Mouse (Mus musculus) hindlimb bud, embryonic 11.5 days (tissue): ENCODE measurements at regions not wholly inside any gene's neighbourhood (a gene's known extent, or its start where the extent isn't known, plus 50 kb on each side); places are given as distances from the start of the nearest gene placed in this dataset.

ENCODE experiments used
- DNase-seq: peaks from one replicate; pipeline ENCODE4 v3.0.0-alpha.2; 2012; ENCODE audit warnings: low read depth, low spot score; ENCODE audit errors: extremely low spot score

DNA sequence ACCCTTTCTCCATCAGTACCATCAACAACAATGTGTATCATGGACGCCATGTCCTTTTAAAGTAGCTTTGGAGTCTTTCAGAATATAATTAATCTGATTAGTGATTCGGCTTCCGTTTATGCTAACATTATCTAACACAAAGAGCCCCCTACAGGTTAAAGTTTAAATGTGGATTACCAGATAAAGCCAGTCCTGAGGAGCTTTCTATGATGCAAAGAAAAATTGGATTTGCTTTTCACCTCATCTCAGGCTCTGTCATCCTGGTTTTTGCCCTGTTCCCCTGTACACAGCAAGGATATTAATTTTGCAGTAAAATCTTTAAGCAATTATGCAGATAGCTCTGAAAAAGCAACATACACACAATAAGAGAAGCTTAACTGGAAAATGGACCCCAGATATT, 412.7 kb upstream of the Tbc1d2b start:
- no peak for DNase-seq

DNA sequence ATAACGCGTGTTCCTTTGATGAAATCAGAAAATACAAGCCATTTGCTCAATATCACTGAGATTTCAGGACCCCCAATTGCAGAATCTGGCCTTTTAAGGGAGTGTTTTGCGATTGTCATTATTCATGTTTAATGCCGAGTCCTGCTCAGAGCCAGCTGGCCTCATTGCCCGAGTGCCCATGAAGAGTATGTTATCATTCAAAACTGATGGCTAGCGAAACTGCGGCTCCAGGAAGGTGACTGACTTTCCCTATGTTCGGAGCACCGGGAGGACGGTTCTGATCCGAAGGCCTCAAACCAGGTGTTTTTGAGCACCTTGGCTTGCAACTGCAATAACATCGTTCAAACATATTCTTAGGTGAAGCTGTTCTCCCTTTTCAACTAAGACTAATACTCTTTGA, 419.5 kb upstream of the Tbc1d2b start:
- no peak for DNase-seq

DNA sequence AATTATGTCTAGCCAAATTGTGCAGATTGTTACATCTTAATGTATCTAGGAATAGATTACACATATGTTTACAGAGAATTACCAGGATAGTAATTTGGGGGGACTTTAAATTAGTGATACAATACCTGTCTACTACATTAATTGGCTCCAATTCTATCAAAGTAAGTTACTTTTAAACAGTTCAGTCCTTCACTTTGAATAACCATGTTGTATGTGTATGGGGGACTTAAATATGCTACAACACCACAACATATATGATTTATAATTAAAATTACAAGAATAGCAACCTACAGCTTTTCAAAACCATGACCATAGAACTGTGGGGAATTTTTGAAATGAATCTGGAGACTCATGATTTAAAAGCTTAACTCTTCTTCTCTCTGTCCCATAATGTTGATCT, 420.5 kb upstream of the Tbc1d2b start:
- DNase-seq = no peak

DNA sequence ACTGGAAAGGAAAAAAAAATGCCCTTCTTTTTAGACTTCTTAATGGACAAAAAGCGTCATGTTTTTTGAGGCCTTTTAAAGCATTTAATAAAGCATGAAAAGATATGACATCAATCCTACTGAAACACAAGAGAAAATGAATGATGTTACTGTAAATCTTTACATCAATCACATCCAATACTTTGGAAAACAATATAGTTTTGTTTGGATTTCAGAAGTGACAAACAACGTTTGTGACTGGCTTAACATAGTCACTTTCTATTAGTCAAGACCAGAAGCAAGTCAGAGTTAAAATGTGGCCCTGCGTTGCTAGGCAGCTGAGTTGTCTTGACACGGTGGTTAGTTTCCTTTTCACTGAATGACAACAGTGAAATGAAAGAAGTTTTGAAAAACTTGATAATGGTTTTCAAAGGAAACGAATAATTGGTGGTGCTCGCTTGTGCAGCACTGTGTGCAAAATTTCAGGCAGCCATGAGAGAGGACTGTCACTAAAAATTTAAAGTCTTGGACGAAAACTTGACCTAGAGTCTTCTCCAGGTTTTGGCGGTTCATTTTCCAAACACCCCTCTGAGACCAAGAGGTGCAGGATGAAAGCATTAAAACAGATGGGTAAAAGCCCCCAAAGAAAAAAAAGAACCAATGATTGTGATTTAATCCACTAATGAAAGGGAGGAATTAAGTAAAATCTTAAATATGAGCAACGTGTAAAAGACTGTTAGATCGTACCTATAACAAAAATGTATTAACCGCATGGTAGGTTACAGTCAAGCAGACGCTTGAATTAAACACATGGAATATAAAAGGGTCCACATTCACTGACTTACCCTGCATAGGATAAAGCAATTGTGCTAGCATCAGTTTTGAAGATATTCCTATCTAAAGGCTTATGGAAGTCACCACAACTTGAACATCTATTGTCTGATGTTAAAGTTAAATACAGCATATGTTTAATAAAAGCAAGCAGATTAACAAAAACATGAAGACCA, 421.4 kb upstream of the Tbc1d2b start:
- no peak for DNase-seq

DNA sequence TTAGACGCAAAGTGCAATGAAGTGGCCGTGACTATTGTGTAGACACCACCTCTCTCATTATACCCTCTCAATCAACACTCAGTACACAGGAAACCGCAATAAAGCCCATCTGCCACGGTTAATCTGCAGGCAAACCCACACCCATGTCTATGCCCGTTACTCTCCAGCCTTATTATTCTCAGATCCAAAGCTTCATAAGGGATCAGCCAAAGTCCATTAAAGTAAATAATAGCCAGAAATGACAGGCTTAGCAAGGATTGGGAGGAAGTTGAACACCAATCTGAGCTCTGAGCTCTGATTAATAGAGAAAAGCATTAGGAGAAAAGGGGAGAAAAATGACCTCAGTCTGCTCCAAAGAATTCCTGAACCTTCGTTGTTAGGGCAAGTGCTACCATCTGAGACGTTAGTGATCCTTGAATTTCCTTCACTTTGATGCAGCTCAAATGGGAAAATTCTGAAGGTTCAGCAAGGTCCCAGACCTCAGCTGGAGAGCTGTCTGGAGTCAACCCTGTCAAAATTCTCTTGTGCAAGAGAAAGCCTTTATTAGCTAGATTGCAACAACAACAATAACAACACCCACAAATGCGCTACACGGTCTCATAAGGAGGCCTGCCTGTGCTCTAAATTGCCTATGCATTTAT, 422.5 kb upstream of the Tbc1d2b start:
- DNase-seq = no peak

DNA sequence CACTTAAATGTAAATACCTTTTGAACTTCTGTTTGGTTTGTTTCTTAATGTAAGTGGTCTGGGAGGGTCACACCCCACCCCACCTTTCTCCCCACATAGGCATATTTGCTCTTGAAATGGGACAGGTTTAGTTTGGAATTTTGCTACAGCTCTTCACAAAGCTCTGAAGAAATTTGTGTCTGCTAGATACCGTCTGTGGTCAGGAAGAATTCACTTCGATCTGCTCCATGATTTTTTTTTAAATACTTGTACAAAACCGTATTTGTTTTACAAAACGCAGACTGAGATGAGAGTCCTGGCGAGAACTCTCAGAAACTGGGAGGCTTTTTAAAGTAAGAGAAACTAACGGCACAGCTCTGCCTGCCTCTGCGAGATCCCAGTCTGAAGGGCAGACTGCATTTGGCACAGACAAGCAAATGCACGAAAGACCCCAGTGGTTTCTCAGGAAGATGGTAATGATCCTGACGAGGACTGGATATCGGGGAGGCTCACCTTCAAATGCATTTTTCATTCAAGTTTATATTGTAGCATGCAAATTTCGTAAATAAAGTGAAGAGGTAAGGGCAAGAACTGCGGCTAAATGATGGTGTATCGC, 423.5 kb upstream of the Tbc1d2b start:
- DNase-seq = no peak

DNA sequence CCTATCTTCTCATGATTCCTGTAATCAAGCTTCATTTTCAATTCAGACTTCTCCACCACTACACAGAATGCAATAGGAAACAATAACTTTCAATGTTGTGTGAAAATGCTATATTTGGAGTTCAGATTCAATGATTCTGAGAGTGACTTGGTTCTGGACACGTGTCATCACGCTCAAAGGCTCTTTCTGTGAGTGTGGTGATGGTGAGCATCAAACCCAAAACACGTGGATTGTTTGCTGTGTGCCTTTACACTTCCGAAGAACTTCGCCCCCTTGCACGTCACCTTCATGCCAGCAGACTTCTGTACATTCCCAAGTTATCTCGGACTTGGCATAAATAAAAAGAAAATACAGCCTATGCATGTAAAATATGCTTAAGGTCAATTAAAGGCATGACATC, 425.1 kb upstream of the Tbc1d2b start:
- no peak for DNase-seq

DNA sequence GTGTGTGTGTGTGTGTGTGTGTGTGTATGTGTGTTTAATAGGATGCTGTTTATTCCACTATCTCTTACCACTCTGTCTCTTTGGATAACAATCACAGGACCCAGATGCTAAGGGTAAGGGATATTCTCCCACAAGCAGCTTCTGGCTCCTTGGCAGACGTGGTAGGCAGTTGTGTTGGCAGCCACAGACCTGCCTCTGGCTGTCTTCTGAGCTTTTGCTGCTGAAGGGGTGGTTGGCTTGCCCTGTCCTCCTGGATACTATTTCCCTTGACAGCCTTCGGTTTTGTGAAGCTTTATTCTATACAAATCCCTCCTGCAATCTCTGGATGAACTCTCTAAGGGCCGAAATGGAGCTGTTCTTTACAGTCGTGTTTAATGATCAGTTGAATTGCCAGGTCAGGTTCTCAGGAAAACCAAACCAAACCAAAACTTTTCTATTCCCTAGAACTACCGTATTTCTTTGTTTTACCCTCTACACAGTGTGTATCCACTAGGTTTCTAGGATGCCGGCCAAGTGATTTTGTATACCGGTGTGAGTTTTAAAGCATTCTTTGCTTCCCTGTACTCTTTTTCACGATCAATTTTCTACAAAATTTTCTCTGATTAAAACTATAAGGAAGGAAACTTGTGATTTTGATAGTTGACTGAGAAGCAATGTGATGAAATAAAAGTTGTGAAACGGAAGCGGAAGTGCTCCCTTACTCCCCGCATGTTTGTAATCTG, 426.8 kb upstream of the Tbc1d2b start:
- DNase-seq = no peak

DNA sequence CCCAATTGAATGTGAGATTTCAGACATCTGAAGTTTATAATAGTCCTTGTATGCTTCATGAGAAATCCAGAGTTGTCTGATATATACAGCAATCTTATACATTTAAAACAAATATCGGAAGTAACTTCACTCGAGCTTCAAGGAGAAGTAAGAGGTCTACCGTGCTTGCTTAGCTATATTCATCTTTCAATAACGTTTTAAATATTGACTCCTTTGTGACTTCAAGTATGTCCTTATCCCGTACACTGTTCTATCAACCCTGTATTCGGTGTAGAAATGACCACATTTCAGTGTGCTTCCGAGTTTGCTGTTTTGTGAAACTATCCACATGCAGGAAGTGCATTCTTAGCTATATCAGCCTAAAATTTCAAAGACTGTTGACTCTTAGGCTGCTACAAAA, 427.8 kb upstream of the Tbc1d2b start:
- DNase-seq = no peak

DNA sequence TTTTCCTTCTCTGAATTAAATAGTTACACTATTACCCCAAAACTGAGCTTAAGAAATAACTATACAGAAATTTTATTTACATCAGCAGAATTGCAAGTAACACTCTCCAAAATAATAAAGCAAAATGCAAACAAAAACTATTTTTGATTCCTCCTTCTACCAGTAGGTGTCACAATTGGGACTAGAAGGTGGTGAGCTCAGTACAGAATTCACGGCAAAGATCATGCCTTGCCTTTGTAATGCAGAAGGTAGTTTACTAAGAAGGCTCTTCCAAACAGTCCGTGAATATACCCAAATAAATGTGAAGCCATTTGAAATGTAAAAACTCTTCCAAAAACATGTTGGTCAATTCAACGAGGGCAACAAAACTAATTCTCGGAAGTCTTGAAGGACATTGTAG, 428.5 kb upstream of the Tbc1d2b start:
- no peak for DNase-seq

DNA sequence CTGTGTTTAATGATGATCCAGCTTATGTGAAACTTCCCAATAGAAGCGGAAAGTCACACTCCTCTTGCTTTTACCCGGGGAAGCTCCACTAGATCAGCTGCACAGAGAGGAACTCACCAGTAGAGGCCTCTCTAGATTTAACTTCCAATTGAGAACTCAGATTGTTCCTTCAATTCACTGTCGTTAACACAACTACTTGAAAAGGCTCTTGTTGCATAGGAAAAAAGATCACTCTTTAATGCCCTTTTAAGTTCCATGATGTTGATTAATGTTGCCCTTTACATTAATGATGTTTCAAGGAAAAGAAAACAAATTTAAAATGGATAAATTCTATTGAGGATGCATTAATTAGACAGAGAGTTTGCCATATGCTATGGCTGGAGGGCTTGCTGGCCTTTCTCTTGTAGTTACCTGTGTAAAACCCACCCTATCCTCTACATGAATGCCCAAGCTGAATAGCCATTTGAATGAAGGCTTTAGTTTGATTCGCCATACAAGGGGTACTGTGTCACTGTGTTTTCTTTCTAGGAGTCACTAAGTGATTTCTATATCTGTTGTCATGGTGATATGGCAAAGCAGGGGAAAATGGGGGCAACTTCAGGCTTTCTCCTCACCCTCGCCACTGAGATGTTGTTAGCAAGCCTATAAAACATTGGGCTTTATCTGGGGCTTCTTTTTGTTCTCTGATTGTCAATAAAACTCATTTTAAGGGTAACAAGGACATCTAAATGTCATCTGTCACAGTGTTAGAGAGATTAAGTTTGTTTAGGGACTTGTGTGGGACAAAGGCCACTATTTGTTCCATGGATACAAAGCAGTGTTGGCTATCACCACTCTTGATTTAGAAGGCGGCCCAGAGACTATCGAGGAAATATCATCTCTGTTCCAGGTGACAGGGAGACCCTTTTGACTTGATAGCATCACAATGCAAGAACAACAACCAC, 429.9 kb upstream of the Tbc1d2b start:
- no peak for DNase-seq

DNA sequence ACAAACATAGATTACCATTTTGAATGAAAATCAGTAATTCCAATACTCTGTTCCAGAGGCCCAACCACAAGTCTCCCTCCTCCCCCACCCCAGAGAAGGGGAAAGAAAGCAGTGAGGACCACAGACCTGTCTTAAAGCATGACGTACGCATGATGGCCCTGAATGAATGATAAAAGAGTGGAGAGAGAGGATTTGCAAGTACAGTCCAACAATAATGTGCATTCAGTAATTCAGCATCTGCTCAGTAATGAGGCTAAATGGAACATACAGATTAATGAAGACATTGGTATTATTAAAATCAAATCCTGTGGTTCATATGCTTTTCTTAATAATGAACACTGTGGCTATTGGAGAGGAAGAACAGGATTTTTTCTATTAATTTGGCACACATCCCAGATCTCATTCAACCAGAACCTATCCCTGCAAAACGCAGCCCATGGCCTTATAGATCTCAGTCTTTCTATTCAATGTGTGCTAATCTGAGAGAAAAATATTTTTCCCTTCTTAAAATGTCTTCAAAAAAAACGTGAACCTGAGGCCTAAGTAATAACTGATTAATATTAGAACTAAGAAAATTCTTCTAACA, 430.7 kb upstream of the Tbc1d2b start:
- no peak for DNase-seq

DNA sequence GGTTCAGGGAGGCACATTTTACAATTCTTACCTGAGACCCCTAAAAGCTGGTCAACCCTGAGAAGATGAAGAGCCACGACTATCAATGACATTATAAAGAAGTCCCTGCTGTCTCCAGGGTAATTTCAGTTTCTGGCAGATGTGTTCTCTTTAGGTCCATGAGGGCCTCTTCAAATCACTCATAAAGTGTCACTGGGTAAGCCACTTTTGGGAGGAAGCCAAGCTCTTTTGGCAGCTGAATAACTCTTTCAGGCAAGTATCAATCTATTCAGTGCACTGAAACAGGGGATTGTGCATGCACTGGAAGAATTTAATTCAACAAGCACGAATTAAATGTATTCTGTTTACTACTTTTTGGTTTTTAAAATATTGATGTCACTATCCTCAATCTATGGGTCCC, 443.1 kb upstream of the Tbc1d2b start:
- no peak for DNase-seq

DNA sequence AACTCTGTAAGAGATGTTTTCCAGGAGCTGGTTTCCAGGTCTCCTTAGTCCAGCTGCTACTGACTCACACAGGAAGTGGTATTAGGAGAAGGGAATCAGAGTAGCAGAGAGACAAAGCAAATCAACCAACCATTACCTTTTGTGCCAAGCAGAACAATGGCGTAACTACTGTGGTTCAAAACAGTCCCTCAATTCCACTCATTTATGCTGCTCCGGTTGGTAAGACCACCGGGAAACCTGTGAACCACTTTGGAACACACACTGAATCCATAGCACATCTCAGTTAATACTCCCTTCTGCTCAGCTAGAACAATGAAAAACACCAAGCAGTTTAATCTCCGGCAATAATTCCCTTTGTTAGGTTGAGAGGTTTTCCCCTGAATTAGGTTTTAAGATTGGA, 460.8 kb upstream of the Tbc1d2b start:
- no peak for DNase-seq

DNA sequence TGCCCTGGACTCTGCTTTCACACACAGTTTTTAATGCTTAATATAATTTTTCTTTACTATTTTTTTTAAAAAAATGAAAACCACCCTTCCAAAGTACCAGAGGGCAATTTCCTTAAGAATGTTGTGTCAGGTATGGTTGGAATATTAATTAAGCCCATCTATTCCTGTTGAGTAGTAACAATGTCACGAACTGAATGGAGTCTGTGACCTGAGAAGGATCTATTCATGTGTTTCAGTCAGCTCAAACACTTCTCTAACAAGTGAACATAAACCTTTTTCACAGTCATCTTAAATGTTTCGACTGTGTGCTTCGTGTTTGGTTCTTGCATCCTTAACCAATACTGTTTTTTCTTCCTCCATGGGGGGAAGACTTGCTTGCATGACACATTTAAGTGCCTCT, 486.6 kb upstream of the Tbc1d2b start:
- DNase-seq = no peak

DNA sequence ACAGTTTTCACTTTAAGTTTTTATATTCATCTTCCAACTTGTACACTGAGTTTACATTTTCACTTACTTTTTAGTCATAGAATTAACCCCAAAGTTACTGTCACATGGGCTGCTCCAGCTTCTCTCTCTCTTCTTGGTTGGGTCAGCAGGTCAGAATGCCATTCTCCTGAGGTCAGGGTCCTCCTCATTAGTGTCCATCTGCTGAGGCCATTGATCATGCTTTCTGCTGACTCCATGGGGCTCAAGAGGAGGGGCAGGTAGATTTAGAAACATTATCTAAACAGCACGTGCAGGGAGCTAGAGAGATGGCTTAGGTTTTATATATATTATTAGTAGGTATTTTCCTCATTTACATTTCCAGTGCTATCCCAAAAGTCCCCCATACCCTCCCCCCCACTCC, 503.7 kb upstream of the Tbc1d2b start:
- no peak for DNase-seq

DNA sequence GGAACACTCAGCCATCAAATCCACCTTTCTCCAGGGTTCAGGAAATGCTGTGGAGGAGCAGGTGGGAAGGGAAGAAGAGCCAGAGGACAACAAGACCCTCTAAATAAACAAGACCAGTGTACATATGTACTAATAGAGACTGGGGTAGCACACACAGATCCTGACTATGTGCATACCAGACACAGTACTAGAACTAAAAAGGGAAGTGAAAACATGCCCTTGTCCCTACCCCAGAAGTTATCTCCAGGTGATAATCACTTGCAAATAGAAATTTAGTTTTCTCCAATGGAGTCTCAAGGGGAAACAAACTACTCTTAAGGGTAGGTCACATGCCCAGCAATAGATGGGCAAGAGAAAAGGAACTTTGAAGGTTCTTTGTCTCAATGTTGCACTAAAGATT, 518.9 kb upstream of the Tbc1d2b start:
- no peak for DNase-seq

DNA sequence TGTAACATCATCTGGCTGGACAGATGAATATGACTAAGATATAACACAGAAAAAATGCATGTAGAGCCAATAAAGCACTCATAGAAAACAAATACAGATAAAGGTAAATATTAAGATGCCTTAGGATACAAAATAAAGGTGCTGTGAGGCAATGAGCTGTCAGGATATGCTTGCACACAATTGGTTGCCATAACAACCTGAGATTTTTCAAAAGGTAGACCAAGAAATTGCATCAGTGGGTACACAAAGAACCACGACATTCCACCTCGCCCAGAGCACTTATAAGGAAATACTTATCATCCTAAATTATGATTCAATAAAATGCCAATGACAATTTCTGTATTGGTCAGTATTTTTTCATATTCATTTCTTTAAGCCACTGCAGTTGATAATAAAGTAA, 521.3 kb upstream of the Tbc1d2b start:
- DNase-seq = no peak

DNA sequence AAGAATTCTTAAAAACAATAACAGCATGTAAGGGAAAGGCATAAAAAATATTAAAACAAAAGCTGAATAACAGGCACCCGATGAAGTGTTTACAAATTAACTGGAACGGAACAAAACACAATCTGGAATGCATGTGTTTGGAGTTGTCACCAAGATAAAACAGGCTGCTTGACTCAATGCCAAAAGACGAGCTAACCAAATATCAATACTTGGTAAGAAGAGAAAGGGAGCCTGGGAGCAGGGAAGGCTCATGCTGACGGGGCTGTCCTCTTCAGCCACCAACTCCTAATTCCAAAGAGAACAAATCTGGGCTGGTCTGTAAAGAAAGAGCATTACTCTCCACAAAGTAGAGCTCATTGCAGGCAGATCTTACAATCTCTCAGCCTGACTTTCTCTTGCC, 545.4 kb upstream of the Zic4 start:
- no peak for DNase-seq
